Mouse (Mus musculus): ENCODE results near the gene Slc1a1. TPM values are rescaled to one million over a fixed set of nuclear protein-coding genes. Genes with fewer than 3 reads are reported as not detected.

Slc1a1 gene
- polyA plus RNA-seq, 1 experiment from 2014 or later, result 44.7 TPM

- no peaks in the 10 kb centered on the region for H3K9me3 ChIP-seq (ENCODE audit: control insufficient read depth, low read length)
- no peak overlapping the region for H3K27ac ChIP-seq (ENCODE audit: low read length)
- H3K9ac ChIP-seq (replicated peaks; ENCODE audit: low read depth, low read length), result no peak overlapping the region
- no peaks in the 10 kb centered on the region for H3K4me1 ChIP-seq (replicated peaks; ENCODE audit: control insufficient read depth, insufficient read depth, low read length)
- H3K4me2 ChIP-seq (ENCODE audit: low read length), result no peak overlapping the region
- H3K27me3 ChIP-seq (replicated peaks; ENCODE audit: control insufficient read depth, insufficient read depth, low read length), result no peaks in the 10 kb centered on the region
- no peak overlapping the region for H3K4me3 ChIP-seq (replicated peaks; ENCODE audit: low read length)
- 45% methylated on average over 2 of the region's 2 CpGs for WGBS
- H3K36me3 ChIP-seq (ENCODE audit: control insufficient read depth, insufficient read depth), result no peaks in the 10 kb centered on the region
- ATAC-seq, result peak; percentile 81
Observed at GRCm38 (mm10) chr19:28807497-28807871, 27.4 kb upstream of the Slc1a1 start.

DNA sequence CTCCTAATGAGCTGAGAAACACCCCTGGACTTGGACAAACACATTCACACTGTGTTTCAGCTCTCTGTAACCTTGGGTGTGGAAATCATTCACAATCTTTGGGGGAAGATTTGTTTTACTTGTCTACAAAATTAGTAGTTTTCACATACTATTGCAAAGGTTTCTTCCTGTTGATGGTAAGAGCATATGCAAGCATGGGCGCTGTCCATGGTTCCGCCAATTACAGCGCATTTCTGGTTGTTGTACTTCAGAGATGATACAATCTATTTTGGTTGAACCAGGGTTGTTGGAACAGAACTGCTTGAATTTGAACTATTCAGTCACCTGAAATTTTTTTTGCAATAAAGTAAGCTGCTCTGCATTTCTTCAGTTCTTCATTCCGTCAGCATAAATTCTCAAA, 16.6 kb upstream of the Slc1a1 start:
- no peak overlapping the region for H3K4me2 ChIP-seq (ENCODE audit: low read length)
- 84% methylated on average over 4 of the region's 4 CpGs for WGBS
- no peak for ATAC-seq
- H3K27ac ChIP-seq (ENCODE audit: low read length), result no peak overlapping the region
- H3K27me3 ChIP-seq (replicated peaks; ENCODE audit: control insufficient read depth, insufficient read depth, low read length), result no peaks in the 10 kb centered on the region
- H3K4me1 ChIP-seq (replicated peaks; ENCODE audit: control insufficient read depth, insufficient read depth, low read length), result no peaks in the 10 kb centered on the region
- H3K4me3 ChIP-seq (replicated peaks; ENCODE audit: low read length), result no peak overlapping the region
- H3K36me3 ChIP-seq (ENCODE audit: control insufficient read depth, insufficient read depth), result no peaks in the 10 kb centered on the region
- H3K9ac ChIP-seq (replicated peaks; ENCODE audit: low read depth, low read length), result no peak overlapping the region
- H3K9me3 ChIP-seq (ENCODE audit: control insufficient read depth, low read length), result no peaks in the 10 kb centered on the region

DNA sequence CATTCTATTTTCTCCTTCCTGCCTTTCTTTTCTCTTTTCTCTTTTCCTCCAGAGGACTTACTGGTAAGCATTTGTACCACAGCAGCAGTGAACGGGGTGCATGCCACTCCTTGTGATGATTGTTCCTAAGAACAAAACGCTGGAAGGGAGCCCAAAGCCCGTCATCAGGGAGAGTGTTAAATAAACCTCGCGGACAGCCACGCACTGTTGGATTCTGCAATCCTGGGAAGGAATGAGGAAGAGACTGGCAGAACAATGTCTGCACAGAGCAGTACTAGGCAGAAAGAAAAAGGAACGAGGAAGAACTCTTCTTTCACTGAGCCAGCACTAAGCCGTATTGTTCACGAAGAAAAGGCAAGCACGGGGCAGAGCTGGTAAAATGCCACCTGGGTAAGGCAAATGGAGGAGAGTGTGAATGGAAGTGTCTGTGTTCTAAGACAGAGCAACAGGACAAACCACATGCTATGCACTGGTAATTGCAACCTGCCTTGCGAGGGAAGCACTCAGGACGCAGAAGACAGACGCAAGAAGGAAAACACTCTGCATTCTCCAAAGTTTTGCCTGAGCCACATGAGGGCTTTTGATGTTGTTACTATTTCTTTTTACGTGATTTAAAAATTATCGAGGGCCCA, 7.0 kb upstream of the Slc1a1 start:
- H3K4me3 ChIP-seq (replicated peaks; ENCODE audit: low read length), result peak overlapping the region; percentile 21
- 12% methylated on average over 15 of the region's 15 CpGs for WGBS
- no peaks in the 10 kb centered on the region for H3K9me3 ChIP-seq (ENCODE audit: control insufficient read depth, low read length)
- no peaks in the 10 kb centered on the region for H3K36me3 ChIP-seq (ENCODE audit: control insufficient read depth, insufficient read depth)
- no peak overlapping the region for H3K27ac ChIP-seq (ENCODE audit: low read length)
- peak overlapping the region; percentile 49 for H3K4me2 ChIP-seq (ENCODE audit: low read length)
- H3K27me3 ChIP-seq (replicated peaks; ENCODE audit: control insufficient read depth, insufficient read depth, low read length), result no peaks in the 10 kb centered on the region
- peak overlapping the region; percentile 33 for H3K9ac ChIP-seq (replicated peaks; ENCODE audit: low read depth, low read length)
- ATAC-seq, result peak; percentile 62
- H3K4me1 ChIP-seq (replicated peaks; ENCODE audit: control insufficient read depth, insufficient read depth, low read length), result peaks cover 9% of the 10 kb centered on the region

DNA sequence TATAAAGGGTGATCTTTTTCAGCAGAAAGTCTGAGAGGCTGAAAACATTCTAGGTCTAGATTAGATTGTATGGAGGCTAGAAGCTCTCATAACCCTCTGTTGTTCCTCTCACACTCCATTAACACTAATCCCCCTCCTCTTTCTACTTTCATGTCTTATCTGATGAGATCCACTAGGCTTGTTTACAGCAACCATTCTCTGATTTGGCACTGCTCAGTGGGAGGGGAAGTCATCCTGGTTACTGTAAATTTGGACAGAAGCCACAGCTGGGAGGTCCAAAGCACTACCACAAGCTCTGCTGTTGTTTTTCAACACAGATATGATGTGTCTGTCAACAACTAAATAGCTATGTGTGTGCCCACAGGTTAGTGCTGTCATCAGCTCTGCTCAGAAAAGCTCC, 3.5 kb upstream of the Slc1a1 start:
- H3K9ac ChIP-seq (replicated peaks; ENCODE audit: low read depth, low read length), result no peak overlapping the region
- ATAC-seq, result no peak
- no peaks in the 10 kb centered on the region for H3K9me3 ChIP-seq (ENCODE audit: control insufficient read depth, low read length)
- H3K27me3 ChIP-seq (replicated peaks; ENCODE audit: control insufficient read depth, insufficient read depth, low read length), result no peaks in the 10 kb centered on the region
- H3K27ac ChIP-seq (ENCODE audit: low read length), result no peak overlapping the region
- no peak overlapping the region for H3K4me2 ChIP-seq (ENCODE audit: low read length)
- no peak overlapping the region for H3K4me3 ChIP-seq (replicated peaks; ENCODE audit: low read length)
- H3K36me3 ChIP-seq (ENCODE audit: control insufficient read depth, insufficient read depth), result no peaks in the 10 kb centered on the region
- peaks cover 19% of the 10 kb centered on the region for H3K4me1 ChIP-seq (replicated peaks; ENCODE audit: control insufficient read depth, insufficient read depth, low read length)

- no peaks in the 10 kb centered on the region for H3K9me3 ChIP-seq (ENCODE audit: control insufficient read depth, low read length)
- ATAC-seq, result no peak
- WGBS, result 94% methylated on average over 3 of the region's 3 CpGs
Observed at GRCm38 (mm10) chr19:28832605-28833004, 2.2 kb upstream of the Slc1a1 start.

DNA sequence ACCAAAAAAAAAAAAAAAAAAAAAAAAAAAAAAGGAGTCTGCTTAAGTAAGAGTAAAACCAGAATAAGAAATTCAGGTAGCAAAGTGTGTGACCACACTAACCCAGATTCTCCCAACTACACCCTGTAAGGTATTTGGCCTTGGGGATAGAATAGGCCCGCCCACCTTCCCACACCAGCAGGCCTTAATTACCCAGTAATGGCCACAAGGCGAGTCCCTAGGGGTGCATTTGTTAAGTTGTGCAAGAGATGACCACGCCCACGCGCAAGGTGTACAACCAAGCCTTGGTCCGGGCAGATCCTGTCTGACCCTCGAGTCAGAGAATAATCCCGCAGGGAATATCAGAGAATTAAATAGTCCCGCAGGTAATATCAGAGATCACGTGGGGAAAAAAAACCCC, 461 bp upstream of the Slc1a1 start:
- Histone ChIP-seq H3K9ac (replicated peaks; ENCODE audit: low read depth, low read length) (peak overlapping the region; percentile 81), H3K27ac (ENCODE audit: low read length) (no peak overlapping the region), H3K4me2 (ENCODE audit: low read length) (peak overlapping the region; percentile 73), H3K27me3 (replicated peaks; ENCODE audit: control insufficient read depth, insufficient read depth, low read length) (no peaks in the 10 kb centered on the region), H3K36me3 (ENCODE audit: control insufficient read depth, insufficient read depth) (no peaks in the 10 kb centered on the region), H3K4me1 (replicated peaks; ENCODE audit: control insufficient read depth, insufficient read depth, low read length) (peaks cover 13% of the 10 kb centered on the region), H3K4me3 (replicated peaks; ENCODE audit: low read length) (peak overlapping the region; percentile 74), H3K9me3 (ENCODE audit: control insufficient read depth, low read length) (no peaks in the 10 kb centered on the region)
- peak; percentile 30 for ATAC-seq
- 7% methylated on average over 10 of the region's 10 CpGs for WGBS

More at GRCm38 (mm10) chr19:28832605-28833004, 2.2 kb upstream of the Slc1a1 start:
- H3K36me3 ChIP-seq (ENCODE audit: control insufficient read depth, insufficient read depth), result no peaks in the 10 kb centered on the region
- H3K27ac ChIP-seq (ENCODE audit: low read length), result no peak overlapping the region
- H3K4me2 ChIP-seq (ENCODE audit: low read length), result no peak overlapping the region
- H3K27me3 ChIP-seq (replicated peaks; ENCODE audit: control insufficient read depth, insufficient read depth, low read length), result no peaks in the 10 kb centered on the region
- no peak overlapping the region for H3K4me3 ChIP-seq (replicated peaks; ENCODE audit: low read length)
- H3K9ac ChIP-seq (replicated peaks; ENCODE audit: low read depth, low read length), result no peak overlapping the region
- peaks cover 19% of the 10 kb centered on the region for H3K4me1 ChIP-seq (replicated peaks; ENCODE audit: control insufficient read depth, insufficient read depth, low read length)

GRCm38 (mm10) chr19:28835500-28835864, 633 bp downstream of the Slc1a1 start:
- Histone ChIP-seq H3K36me3 (ENCODE audit: control insufficient read depth, insufficient read depth) (no peaks in the 10 kb centered on the region), H3K9ac (replicated peaks; ENCODE audit: low read depth, low read length) (peak overlapping the region; percentile 81), H3K9me3 (ENCODE audit: control insufficient read depth, low read length) (no peaks in the 10 kb centered on the region), H3K4me3 (replicated peaks; ENCODE audit: low read length) (peak overlapping the region; percentile 74), H3K4me2 (ENCODE audit: low read length) (peak overlapping the region; percentile 73), H3K27ac (ENCODE audit: low read length) (peak overlapping the region; percentile 60), H3K4me1 (replicated peaks; ENCODE audit: control insufficient read depth, insufficient read depth, low read length) (peaks cover 13% of the 10 kb centered on the region), H3K27me3 (replicated peaks; ENCODE audit: control insufficient read depth, insufficient read depth, low read length) (no peaks in the 10 kb centered on the region)
- WGBS, result 8% methylated on average over 9 of the region's 9 CpGs
- ATAC-seq, result peak; percentile 44

- Histone ChIP-seq H3K27me3 (replicated peaks; ENCODE audit: control insufficient read depth, insufficient read depth, low read length) (no peaks in the 10 kb centered on the region), H3K36me3 (ENCODE audit: control insufficient read depth, insufficient read depth) (no peaks in the 10 kb centered on the region), H3K9me3 (ENCODE audit: control insufficient read depth, low read length) (no peaks in the 10 kb centered on the region), H3K4me1 (replicated peaks; ENCODE audit: control insufficient read depth, insufficient read depth, low read length) (peaks cover 13% of the 10 kb centered on the region), H3K27ac (ENCODE audit: low read length) (no peak overlapping the region), H3K4me2 (ENCODE audit: low read length) (peak overlapping the region; percentile 73), H3K9ac (replicated peaks; ENCODE audit: low read depth, low read length) (peak overlapping the region; percentile 81), H3K4me3 (replicated peaks; ENCODE audit: low read length) (peak overlapping the region; percentile 74)
- ATAC-seq, result no peak
- WGBS, result 61% methylated on average over 3 of the region's 3 CpGs
Observed at GRCm38 (mm10) chr19:28836116-28836515, 1.3 kb downstream of the Slc1a1 start.

DNA sequence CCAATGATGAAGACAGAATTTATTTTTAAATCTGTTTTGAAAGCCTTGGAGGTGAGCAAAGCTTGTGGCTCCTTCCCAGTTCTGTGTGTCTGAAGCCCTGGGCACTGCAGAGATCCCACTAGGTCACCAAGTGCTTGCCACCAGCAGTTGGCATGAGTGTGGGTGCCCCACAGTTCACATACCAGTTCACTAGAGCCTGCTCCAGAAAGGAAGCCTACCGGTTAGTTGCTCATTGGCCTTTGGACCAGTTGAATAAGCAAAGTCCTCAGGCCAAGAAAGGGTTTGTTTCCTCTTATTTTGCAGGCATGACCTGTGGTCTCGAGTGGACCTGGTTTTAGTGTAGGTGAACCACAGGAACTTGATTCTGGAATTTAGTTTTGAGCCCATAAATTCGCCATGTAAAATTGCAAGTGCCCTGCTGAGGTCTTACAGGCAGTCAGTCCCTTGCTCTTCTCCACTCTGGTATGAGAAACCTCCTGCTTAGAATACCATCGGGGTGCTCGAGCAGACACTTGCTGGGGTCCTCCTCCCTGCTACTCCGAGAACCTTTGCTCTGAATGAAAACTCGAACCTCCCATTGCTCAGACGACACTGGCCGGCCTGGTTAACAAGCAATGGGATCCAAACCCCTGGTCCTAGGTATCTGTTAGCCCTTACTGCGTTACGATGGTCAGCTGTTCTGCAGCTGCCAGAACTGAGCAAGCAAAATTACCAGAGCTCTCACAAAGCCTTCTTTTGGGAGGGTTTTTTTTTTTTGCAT, 2.0 kb downstream of the Slc1a1 start:
- ATAC-seq, result no peak
- Histone ChIP-seq H3K4me3 (replicated peaks; ENCODE audit: low read length) (no peak overlapping the region), H3K4me2 (ENCODE audit: low read length) (peak overlapping the region; percentile 22)

More for the DNA sequence above, 2.0 kb downstream of the Slc1a1 start:
- H3K9ac ChIP-seq (replicated peaks; ENCODE audit: low read depth, low read length), result no peak overlapping the region
- H3K9me3 ChIP-seq (ENCODE audit: control insufficient read depth, low read length), result no peaks in the 10 kb centered on the region
- 80% methylated on average over 11 of the region's 11 CpGs for WGBS
- no peaks in the 10 kb centered on the region for H3K36me3 ChIP-seq (ENCODE audit: control insufficient read depth, insufficient read depth)
- H3K4me1 ChIP-seq (replicated peaks; ENCODE audit: control insufficient read depth, insufficient read depth, low read length), result peaks cover 13% of the 10 kb centered on the region
- no peaks in the 10 kb centered on the region for H3K27me3 ChIP-seq (replicated peaks; ENCODE audit: control insufficient read depth, insufficient read depth, low read length)
- no peak overlapping the region for H3K27ac ChIP-seq (ENCODE audit: low read length)
